Mouse (Mus musculus): ENCODE results near the gene Plekha4. TPM values are rescaled to one million over a fixed set of nuclear protein-coding genes. Genes with fewer than 3 reads are reported as not detected.
"Not testable (repeated sequence)": the region's sequence is repeated elsewhere in the genome, so short reads cannot be mapped to it uniquely, and the experiment has no call there.

The Plekha4 gene
- 1 to 10 TPM in 1 of 2 experiments, under 1 TPM in 1; 0.83 to 1.5 TPM for total RNA-seq (2021)
- long read RNA-seq, experiment 1 = 0 reads
- long read RNA-seq, experiment 2 = 0 reads

DNA sequence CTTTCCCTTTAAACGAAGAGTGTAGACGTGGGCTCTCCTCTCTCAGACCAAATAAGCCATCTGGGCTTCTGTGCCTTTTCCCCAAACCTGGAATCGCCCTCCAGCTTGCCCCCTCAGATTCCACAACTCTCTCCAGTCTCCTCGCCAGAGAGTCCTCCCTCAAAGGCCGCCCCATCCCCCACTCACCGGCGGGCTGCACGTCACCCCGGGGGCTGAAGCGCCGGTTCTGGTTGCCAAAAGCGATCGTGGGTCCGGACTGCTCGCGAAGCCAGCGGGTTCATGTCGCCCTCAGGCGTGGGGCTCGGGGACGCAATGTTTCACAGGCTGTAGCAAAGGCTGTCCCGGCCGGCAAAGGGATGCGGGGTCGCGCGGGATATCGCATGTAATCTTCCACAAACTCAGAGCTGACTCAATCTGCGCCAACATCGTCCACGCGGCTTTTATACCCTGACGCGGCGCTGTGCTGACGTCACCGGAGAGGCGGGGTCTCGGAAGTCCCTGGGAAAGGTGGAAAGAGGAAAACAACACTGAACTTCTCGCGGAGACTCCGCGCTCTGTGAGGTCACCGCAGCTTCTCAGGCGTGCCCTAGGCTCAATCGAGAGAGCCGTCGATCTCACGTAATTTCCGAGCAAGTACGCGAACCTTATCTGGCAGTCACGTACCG, at the start of gene Plekha4, which contains the start of gene Ppp1r15a:
Gene Plekha4, plus strand, starts transcription at position 522 of the 665 bp plus-strand sequence.
Gene Ppp1r15a, minus strand, starts transcription at position 460 of the 665 bp plus-strand sequence.
- DNase-seq (ENCODE audit: low spot score in 2 of 2) = peak; percentile 96 to 97

DNA sequence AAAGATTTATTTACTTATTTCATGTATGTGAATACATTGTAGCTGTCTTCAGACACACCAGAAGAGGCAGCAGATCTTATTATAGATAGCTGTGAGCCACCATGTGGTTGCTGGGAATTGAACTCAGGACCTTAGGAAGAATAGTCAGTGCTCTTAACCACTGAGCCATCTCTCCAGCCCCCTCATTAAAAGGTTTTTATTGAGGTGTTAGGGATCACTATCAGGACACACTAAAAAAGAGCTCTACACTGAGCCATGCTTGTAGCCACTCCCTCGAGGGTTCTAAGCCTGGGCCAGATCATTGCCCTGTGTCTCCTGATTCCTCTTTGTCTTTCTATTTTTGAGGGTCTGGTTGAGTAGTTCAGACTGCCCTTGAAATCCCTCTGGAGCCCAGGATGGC, 49.7 kb upstream of the Plekha4 start:
- DNase-seq (ENCODE audit: low spot score in 2 of 2) = no peak

DNA sequence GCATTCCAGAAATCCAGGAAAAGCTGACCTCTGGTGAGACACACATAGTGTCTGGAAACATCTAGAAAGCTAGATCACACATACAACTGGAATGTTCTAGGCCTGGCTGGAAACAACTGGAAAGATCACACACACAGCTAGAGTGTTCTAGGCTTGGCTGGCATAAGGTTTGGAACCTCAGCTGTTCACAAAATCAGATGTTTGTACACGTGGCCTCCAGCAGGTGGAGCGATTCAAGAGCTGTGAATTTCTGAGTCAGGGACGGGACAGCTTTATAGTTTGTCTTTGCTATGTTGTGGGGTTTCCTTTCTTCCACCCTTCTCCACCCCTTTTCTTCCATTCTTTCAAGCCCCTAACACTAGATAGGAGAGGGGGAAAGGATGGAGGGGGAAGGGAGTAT, 49.1 kb upstream of the Plekha4 start:
- peak; percentile 52 to 66 for DNase-seq (ENCODE audit: low spot score in 2 of 2)

DNA sequence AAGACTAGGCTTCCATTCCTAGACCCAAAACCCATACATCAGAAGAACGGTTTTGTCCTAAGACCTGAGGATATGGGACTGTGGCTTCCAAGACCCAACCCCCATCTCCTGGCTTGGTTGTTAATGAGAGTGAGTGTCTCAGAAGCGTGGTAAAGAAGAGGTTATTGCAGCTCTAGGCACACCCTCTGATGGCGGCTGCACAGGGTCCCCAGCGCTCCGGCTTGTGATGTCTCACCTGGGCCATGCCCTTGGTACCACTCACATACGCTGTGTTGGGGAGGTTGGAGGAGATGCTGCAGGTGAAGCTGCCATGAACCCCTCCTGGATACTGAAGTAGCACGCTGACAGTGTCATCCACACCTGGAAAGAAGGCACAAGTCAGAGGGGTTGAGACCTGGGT, 47.4 kb upstream of the Plekha4 start:
- DNase-seq (ENCODE audit: low spot score in 2 of 2) = no peak

DNA sequence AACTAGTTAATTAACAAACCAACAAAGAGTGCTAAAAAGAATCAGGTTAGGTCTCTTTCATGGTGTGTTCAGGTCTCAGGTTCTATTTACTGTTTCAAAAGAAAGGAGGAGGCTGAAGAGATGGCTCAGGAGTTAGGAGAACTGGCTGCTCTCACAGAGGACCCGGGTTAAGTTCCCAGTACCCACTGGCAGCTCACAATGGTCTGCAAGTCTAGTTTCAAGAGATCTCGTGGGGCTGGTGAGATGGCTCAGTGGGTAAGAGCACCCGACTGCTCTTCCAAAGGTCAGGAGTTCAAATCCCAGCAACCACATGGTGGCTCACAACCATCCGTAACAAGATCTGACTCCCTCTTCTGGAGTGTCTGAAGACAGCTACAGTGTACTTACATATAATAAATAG, 45.8 kb upstream of the Plekha4 start:
- not testable (repeated sequence) for DNase-seq (ENCODE audit: low spot score in 2 of 2)

DNA sequence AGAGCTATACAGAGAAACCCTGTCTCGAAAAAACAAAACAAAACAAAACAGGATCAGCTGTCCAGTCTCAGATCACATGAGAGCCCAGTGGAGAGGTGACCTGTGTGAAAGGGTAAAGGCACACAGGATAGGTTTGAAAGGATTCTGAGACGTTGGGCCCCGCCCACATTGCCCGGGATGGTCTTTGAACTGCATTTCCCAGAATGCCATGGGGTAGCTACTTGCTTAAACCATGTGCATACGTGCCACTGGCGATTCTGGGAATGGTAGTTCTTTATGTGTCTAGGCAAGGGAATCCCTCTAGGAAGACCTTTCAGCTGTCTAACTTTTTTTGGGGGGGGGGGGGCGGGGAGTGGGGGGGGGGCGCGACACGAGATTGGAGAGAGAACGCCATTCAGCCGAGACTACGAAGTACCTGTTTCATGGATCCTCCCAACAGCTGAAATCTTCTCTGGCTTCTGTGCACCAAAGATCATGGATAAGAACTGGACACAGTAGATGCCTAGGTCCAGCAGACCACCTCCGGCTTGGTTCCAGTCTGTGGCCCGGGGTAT, 44.7 kb upstream of the Plekha4 start, which contains the start of gene Tulp2:
Gene Tulp2, plus strand, starts transcription at position 504 of the 554 bp plus-strand sequence.
- DNase-seq (ENCODE audit: low spot score in 2 of 2) = peak in 1 of 2 experiments; percentile 74

DNA sequence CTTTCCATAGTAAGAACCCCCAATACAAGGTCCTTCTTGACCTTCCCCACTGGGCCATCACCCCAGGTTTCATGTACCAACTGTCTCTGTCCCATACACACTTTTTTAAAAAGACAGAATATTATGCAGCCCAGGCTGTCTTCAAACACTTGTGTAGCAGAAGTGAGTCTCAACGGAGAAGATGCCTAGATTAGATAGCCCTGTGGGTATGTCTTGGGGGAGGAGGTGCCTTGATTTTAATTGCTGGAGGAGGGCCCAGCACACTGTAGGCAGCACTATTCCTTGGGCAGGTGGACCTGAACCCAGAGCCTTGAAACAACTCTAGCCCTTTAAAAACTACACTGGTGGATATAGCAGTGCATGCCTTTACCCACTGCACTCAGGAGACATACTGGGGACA, 44.0 kb upstream of the Plekha4 start:
- DNase-seq (ENCODE audit: low spot score in 2 of 2) = no peak

DNA sequence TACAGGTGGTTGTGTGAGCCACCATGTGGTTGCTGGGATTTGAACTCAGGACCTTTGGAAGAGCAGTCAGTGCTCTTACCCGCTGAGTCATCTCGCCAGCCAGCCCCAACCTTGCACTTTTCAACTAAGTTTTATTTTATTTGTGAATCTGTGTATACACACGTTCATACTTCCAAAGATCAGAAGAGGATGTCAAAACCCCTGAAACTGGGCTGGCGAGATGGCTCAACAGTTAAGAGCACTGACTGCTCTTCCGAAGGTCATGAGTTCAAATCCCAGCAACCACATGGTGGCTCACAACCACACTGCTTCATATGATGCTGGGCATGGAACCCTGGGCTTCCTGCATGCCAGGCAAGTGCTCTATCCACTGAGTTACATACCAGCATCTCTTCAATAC, 41.1 kb upstream of the Plekha4 start:
- not testable (repeated sequence) for DNase-seq (ENCODE audit: low spot score in 2 of 2)

DNA sequence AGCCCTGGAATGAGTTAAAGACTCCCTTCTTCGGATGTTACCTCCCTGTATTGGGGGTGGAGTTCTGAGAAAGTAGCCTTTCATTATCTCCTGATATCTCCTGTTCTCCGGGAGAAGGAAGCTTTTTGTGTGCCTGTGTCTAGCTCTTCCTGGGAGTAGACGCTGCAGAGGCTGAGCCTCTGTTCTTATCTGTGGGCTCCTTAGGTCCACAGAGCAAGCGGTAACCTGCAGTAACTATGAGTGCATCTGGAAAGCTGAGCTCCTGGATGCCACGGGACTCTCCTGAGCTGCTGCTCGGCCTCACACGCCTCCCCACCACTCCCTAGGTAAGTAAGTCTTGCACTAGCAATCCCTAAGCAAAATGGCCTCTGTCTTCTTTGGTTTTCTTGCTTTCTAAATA, 40.0 kb upstream of the Plekha4 start:
- DNase-seq (ENCODE audit: low spot score in 2 of 2) = no peak

DNA sequence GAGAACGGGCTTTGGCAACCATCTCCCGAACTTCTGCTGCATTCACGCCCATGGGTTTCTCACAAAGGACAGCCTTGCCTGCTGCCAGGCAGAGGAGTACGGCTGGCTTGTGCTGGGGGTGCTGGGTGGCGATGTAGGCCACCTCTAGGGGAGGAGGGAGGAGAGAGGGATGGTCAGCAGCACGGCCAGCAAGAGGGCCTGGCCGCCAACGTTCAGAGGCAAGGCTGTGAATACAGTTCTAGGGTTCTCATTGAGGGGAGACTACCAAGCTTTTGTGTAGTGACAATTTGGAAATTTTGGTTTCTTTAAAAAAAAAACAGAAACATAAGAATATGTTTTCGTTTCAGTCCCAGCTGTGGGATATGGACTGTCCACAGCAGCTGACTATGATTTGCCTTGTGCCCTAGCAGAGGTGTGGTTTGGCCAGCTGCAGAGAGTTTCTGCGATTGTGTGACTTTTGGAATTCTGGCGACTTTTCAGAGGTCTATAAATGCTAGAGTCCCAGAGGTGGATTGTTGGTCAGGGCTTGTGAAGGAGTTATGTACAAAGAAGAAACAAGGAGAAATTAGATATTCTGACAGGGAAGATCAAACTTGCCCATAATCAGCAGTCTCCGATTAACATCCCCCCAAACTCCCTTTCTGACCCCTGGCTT, 39.2 kb upstream of the Plekha4 start, which contains the start of gene Gm45808:
Gene Gm45808, minus strand, starts transcription at position 51 of the 655 bp plus-strand sequence.
- DNase-seq (ENCODE audit: low spot score in 2 of 2) = no peak

DNA sequence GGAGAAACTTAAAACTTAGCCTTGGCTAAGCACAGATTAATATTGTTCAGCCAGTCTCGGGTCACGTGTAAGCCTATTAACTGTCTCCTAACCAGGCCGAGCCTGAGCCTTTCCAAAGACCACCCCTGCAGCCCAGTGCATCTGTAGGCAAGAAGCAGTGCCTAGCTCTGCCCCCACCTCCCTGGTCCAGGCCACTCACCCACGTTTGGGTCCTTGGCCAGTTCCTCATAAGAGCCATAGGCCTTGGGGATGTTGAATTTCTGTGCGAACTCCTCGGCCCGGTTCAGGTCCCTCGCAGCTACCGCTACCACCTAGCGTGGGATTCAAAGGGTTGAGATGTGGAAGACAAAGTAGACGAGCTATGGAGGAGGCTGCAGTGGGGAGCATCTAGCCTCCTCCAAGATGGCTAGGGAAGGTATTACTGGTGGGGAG, 38.3 kb upstream of the Plekha4 start:
- DNase-seq (ENCODE audit: low spot score in 2 of 2) = no peak

DNA sequence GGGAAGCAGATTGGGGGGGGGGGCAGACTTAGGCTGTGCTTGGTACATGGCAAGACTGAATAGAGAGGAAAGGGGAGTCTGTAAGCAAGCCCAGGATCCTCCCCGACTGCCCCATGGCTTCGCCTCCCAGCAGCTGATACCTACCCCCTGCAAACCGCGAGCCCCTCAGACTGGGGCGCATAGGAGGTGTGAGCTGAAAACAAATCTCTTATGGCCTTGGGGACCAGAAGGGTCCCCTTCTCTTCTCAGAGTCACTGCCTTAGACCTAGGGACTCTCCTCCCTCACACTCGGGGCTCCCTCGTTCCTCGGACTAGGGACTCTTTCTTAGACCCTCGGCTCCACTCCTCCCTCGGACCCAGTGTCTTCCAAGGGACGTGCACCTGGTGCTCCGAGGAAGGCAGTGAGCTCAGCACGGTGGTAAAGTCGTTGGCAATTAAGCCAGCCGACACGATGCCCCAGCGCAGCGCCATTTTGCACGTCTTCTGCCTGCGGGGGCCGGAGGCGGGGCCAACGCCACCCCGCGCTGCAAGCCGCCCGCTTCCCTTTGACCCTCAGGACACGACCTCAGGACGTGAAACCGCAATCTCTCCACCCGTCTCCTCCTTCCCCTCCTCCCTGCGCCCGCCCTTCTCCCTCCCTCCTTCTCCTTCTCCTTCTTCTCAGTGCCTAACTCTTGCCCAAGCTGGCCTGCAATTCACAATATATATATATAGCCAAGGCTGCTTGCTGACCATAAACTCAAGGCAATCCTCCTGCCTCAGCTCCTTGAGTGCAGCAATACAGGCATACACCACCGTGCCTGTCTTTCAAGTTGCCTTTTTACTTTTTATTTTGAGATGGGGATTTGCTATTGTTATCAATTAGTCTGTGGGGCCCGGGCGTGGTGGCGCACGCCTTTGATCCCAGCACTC, 37.6 kb upstream of the Plekha4 start, which contains the start of gene Dhdh:
Gene Dhdh, minus strand, starts transcription at position 513 of the 912 bp plus-strand sequence.
- DNase-seq (ENCODE audit: low spot score in 2 of 2) = peak in 1 of 2 experiments; percentile 54

DNA sequence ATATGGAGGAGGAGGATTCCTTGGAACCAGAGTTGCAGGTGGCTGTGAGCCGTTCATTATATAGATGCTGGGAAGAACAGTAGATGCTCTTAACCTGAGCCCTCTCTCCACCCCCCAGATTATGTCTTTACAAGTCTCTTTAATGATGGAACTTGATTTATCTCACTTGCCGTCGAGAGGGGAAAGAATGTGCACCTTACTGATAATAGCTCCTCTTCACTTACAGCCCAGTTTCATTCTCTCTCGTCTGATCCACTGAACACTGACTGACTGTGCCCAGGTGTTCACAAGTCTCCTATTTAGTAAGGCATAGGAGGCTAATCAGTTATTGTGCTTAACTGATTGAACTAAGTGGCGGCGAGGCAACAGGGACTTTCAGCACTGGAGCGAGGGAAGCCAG, 36.6 kb upstream of the Plekha4 start:
- DNase-seq (ENCODE audit: low spot score in 2 of 2) = no peak

DNA sequence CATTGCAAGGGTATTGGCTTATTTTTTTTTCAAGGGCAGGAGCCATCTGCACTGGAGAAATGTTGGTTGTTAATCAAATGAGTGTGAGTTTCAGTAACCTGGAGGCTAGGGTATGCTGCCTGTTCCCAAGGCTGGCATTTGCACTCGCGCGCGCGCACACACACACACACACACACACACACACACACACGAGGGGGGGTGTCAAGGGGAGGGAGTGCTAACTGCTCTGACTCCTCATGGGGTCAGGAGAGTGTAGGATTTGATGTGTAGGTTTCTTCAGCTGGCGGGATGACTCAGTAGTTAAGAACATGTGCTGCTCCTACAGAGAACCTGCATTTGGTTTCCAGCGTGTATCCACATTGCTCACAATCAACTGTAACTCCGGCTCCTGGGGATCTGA, 35.3 kb upstream of the Plekha4 start:
- DNase-seq (ENCODE audit: low spot score in 2 of 2) = no peak

DNA sequence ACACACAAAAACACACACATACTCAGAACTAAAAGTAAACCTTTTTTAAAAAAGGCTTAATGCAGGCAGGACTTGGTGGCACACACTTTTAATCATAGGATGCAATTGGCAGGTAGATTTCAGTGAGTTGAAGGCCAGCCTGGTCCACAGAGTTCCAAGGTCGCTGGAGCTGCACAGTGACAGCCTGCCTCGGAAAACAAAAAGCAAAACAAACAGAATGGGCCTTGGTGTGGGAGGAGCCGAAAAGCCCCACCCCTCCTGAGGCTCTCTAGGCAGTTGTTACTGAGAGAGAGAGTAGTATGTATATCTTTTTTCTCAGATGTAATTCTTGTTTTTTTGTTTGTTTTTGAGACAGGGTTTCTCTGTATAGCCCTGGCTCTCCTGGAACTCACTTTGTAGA, 34.9 kb upstream of the Plekha4 start:
- no peak for DNase-seq (ENCODE audit: low spot score in 2 of 2)

DNA sequence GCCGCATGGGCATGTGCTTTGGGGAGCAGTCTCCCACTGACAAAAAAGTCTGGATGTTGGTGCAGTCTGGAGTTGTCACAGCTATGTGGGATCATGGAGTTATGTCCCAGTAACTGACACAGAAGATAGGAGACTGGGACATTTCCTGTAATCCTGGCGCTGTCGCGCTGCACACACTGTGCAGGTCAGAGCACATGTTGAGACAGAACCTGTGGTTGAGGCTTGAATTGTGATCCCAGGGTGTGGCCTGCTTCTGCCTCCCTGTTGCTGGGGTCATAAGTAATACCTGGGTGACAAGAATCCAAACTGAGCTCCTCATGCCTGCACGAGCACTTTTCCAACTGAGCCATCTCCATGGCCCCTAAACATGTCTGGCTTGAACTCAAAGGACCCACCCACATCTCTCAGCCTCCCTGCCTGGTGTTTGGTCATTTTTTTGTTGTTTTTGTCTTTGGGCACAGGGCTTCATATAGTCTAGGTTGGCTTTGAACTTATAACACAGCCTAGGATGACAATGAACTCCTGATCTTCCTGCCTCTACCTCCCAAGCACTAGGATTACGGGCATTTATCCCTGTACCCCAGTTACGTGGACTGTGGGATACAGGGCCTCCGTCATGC, 33.8 kb upstream of the Plekha4 start:
- DNase-seq (ENCODE audit: low spot score in 2 of 2) = no peak

DNA sequence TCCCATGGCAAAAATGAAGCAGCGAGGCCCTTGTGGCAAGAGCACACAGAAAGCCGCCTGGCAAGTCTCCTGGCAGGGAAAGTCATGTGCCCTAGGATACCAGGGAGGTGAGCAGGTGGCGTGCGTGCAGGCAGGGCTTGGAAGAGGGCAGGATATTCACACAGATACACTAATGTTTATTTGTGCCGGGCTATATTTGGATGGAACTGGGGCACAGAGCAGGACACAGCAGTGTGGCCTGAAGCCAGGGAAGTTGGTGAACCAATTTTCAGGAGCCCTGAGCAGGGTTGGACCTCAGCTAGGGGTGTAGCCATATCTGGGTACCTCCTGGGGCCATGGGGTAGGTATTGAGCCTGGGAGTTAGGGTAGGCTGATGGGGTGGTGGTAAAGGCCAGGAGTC, 33.2 kb upstream of the Plekha4 start:
- DNase-seq (ENCODE audit: low spot score in 2 of 2) = no peak

DNA sequence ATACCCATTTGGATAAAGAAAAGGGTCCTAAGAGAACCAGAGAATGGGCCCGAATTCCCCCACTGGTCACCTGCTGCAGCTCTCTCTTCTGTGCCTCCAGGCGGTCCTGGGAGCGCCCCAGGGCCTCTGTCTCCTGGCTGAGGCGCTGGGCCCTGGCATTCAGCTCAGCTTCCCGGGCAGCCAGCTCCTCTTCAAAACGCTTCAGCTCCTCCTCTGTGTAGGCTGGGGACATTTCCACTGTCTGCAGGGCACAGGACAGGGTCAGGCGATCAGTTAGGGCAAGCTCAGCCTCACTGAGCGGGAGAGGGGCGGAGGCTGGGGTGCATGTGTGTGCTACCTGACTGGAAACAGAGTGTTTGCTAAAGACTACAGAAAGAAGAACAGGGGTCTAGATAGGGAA, 31.6 kb upstream of the Plekha4 start:
- DNase-seq (ENCODE audit: low spot score in 2 of 2) = no peak

DNA sequence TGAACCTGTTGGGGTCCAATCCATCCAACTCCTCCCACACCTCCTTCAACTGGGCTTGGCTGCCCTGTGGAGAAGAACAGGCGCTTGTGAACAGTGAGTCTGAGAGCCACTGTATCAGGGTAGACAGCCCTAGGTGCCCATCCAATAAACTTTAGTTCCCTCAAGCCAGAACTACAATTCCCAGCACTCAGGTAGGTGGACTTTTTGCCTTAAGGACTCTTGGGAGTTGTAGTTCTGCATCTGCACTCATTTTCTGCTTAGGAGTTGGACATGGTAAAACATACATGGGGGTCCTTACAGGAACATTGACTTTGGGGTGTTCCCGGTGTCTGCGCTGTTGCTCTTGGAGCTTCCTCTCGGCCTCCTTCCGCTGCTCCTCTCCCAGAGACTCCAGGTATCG, 27.7 kb upstream of the Plekha4 start:
- DNase-seq (ENCODE audit: low spot score in 2 of 2) = no peak

DNA sequence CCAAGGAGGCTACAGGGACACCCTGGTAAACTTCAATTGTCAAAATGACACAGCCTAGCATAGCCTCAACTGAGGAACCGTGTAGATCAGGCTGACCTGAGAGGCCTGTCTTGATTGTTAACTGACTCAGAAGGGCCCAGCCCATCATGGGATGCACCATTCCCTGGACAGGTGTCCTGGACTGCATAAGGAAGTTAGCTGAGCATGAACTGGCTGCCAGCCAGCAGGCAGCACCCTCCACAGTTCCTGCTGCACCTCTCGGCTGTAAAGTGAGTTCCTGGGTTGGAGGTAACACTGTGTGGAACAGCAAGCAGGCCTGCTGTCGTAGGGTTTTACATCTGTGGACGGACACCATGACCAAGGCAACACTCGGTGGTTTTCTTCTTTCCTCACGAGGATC, 18.5 kb upstream of the Plekha4 start:
- DNase-seq (ENCODE audit: low spot score in 2 of 2) = no peak

DNA sequence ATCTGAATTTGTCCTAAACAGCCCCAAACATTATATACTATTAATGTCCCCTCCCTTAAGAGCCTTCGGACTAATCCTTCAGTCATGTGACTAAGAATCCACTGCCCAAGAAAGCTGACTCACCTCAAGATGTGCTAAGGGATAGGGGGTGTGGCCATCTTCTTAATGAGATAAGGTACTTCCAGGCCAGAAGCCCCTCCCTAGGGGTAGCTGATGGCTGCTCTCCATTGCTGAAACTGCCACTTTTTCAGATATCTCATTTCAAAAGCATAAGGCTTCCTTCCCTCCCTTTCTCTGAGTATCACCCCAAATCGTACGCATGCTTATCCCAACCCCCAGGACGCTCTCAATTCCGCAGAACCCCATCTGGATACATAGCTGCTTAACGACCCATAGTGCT, 17.6 kb upstream of the Plekha4 start:
- DNase-seq (ENCODE audit: low spot score in 2 of 2) = no peak

Measured in layer of hippocampus, postnatal 14 days (tissue).